In genomic region chr4:123411006-123411731, GRCm38 (mm10) we compare ENCODE assay signal across 8 mouse cellular contexts.
DNase-seq lines count a peak whose midpoint lies in the region; ATAC-seq and TF ChIP-seq lines count a peak whose summit lies in the region.

No protein-coding gene starts in this region.

- peak overlapping the region; percentile 76 for H3K4me3 ChIP-seq in gastrocnemius, adult 2 months
- H3K4me3 ChIP-seq in ES-E14 (ENCODE audit: insufficient read depth in 1 of 2, low read depth in 1 of 2, low read length in 2 of 2, poor library complexity in 1 of 2, severe bottlenecking in 1 of 2): peak overlapping the region; percentile 96 to 97
- H3K4me3 ChIP-seq in heart, embryonic 14.5 days (ENCODE audit: control insufficient read depth in 1 of 2, insufficient read depth in 1 of 2, low read depth in 1 of 2, low read length in 2 of 2): peak overlapping the region; percentile 85 to 86
- peak overlapping the region; percentile 96 for H3K4me3 ChIP-seq in megakaryocyte, embryonic 14.5 days (replicated peaks)
- peak overlapping the region; percentile 81 for H3K4me3 ChIP-seq in stomach, embryonic 14.5 days (ENCODE audit: low read depth, low read length)

- intact Hi-C loops in gastrocnemius, adult 2 months (cut with DNase I): loop anchor here (5.0 to 10.0 kb wide), 2 partner anchors 46 to 536 kb away; no protein-coding TSS in a partner anchor

- H3K9ac ChIP-seq in ES-E14 (ENCODE audit: insufficient read depth, low read depth, low read length, poor library complexity, severe bottlenecking): peak overlapping the region; percentile 82
- H3K9ac ChIP-seq in heart, embryonic 14.5 days (ENCODE audit: low read length): peak overlapping the region; percentile 88
- H3K9ac ChIP-seq in stomach, embryonic 14.5 days (replicated peaks; ENCODE audit: low read depth, low read length): peak overlapping the region; percentile 81

- no peak for TF ChIP-seq CTCF in gastrocnemius, adult 2 months (IDR thresholded peaks at IDR 0.05)

- H3K27ac ChIP-seq in gastrocnemius, adult 2 months: peak overlapping the region; percentile 96
- peak overlapping the region; percentile 16; the same call in 1 of the 2 replicates for H3K27ac ChIP-seq in ES-E14 (ENCODE audit: insufficient read depth, low read depth, low read length, poor library complexity, severe bottlenecking)
- H3K27ac ChIP-seq in heart, embryonic 14.5 days (replicated peaks in 1 of 2; ENCODE audit: control insufficient read depth in 1 of 2, insufficient read depth in 1 of 2, low read depth in 2 of 2, low read length in 2 of 2): peak overlapping the region; percentile 92 to 98
- peak overlapping the region; percentile 96 for H3K27ac ChIP-seq in stomach, embryonic 14.5 days (ENCODE audit: low read length)

- H3K36me3 ChIP-seq in ES-E14 (ENCODE audit: control insufficient read depth, insufficient read depth, low read length, poor library complexity, severe bottlenecking): no peaks in the 10 kb centered on the region; the same call in 1 of the 2 replicates
- H3K36me3 ChIP-seq in heart, embryonic 14.5 days (ENCODE audit: control insufficient read depth, insufficient read depth, low read length): peaks cover 28% of the 10 kb centered on the region
- H3K36me3 ChIP-seq in megakaryocyte, embryonic 14.5 days (replicated peaks; ENCODE audit: low read length): peaks cover 34% of the 10 kb centered on the region
- H3K36me3 ChIP-seq in stomach, embryonic 14.5 days (ENCODE audit: control insufficient read depth, insufficient read depth, low read length): peaks cover 15% of the 10 kb centered on the region; the same call in 1 of the 2 replicates

- no peaks in the 10 kb centered on the region for H3K9me3 ChIP-seq in ES-E14 (ENCODE audit: control insufficient read depth, insufficient read depth, low read depth, low read length)
- no peaks in the 10 kb centered on the region for H3K9me3 ChIP-seq in heart, embryonic 14.5 days (ENCODE audit: control insufficient read depth, low read length)
- H3K9me3 ChIP-seq in megakaryocyte, embryonic 14.5 days: no peaks in the 10 kb centered on the region
- no peaks in the 10 kb centered on the region for H3K9me3 ChIP-seq in stomach, embryonic 14.5 days (ENCODE audit: control insufficient read depth, low read depth, low read length)

- H3K27me3 ChIP-seq in heart, embryonic 14.5 days (ENCODE audit: control insufficient read depth, insufficient read depth, low read length): no peaks in the 10 kb centered on the region
- H3K27me3 ChIP-seq in megakaryocyte, embryonic 14.5 days (replicated peaks): no peaks in the 10 kb centered on the region
- H3K27me3 ChIP-seq in stomach, embryonic 14.5 days (ENCODE audit: control insufficient read depth, insufficient read depth, low read length): no peaks in the 10 kb centered on the region

- peak overlapping the region; percentile 85 for H3K4me2 ChIP-seq in heart, embryonic 14.5 days (ENCODE audit: low read length)
- peak overlapping the region; percentile 79 for H3K4me2 ChIP-seq in stomach, embryonic 14.5 days (replicated peaks; ENCODE audit: low read depth, low read length)

- ATAC-seq in heart, embryonic 14.5 days (ENCODE audit: insufficient number of reproducible peaks, insufficient read depth, low FRiP score, low read depth): no peak; the same call in 1 of the 2 replicates
- peak; percentile 24 for ATAC-seq in stomach, embryonic 14.5 days (ENCODE audit: insufficient number of reproducible peaks, insufficient read depth, low FRiP score, low read depth)

- peaks cover 0 to 8% of the 10 kb centered on the region in 2 experiments; a peak in 3 of 4 replicates for H3K4me1 ChIP-seq in ES-E14 (ENCODE audit: control insufficient read depth in 2 of 2, insufficient read depth in 2 of 2, low read length in 2 of 2, poor library complexity in 1 of 2)
- H3K4me1 ChIP-seq in heart, embryonic 14.5 days (ENCODE audit: control insufficient read depth in 2 of 2, insufficient read depth in 2 of 2, low read length in 2 of 2): peaks cover 30 to 72% of the 10 kb centered on the region in 2 experiments
- H3K4me1 ChIP-seq in megakaryocyte, embryonic 14.5 days: peaks cover 80% of the 10 kb centered on the region
- H3K4me1 ChIP-seq in stomach, embryonic 14.5 days (ENCODE audit: control insufficient read depth, insufficient read depth, low read length): peaks cover 51% of the 10 kb centered on the region

- WGBS in heart, embryonic 14.5 days: 4% methylated on average over 26 of the region's 36 CpGs
- WGBS in stomach, embryonic 14.5 days: 2% methylated on average over 32 of the region's 36 CpGs

- DNase-seq in gastrocnemius, adult 2 months: no peak
- no peak for DNase-seq in gastrocnemius, adult 18-20 months (ENCODE audit: low spot score)
- no peak for DNase-seq in ES-E14 (ENCODE audit: low read depth, low spot score)
- peak; percentile 49 for DNase-seq in embryo, embryonic 11.5 days (ENCODE audit: low read depth, low spot score)
- DNase-seq in left cerebral cortex, adult 8-10 months (ENCODE audit: low spot score in 2 of 2): peak; percentile 28 to 30

- in situ Hi-C loops in ES-E14 (cut with MboI; ENCODE audit: low sequenced_read_pairs in 2 of 2, unreplicated experiment in 2 of 2): no loop called here

TF ChIP-seq in ES-E14, 5 proteins besides CTCF, POLR2A, EP300 and RAD21:
- TF ChIP-seq HCFC1 (IDR thresholded peaks at IDR 0.05; ENCODE audit: borderline replicate concordance, insufficient read depth, low read length) (no peak), CHD2 (IDR thresholded peaks at IDR 0.05; ENCODE audit: low read depth, low read length) (no peak), MAFK (IDR thresholded peaks at IDR 0.05; ENCODE audit: insufficient read depth, low read depth, low read length) (no peak), ZC3H11A (IDR thresholded peaks at IDR 0.05; ENCODE audit: borderline replicate concordance, low read depth, low read length) (no peak), ZNF384 (IDR thresholded peaks at IDR 0.05; ENCODE audit: low read depth, low read length) (no peak)

Comparison
In these comparisons a context has a peak if more than half of its experiments do, and no peak if none do; other contexts are left out.
1. DNase-seq: peak in embryo, embryonic 11.5 days (single experiment) and left cerebral cortex, adult 8-10 months (2 of 2); none in gastrocnemius, adult 2 months (single experiment), gastrocnemius, adult 18-20 months (single experiment) and ES-E14 (single experiment).
2. H3K27ac ChIP-seq: peak in every context shown above with its lines; median percentile 96 in gastrocnemius, adult 2 months; 96 in stomach, embryonic 14.5 days; 95 in heart, embryonic 14.5 days; 16 in ES-E14.
3. Peak in every context shown above with its lines, with median percentiles within 50 percentile points of each other: H3K4me3 ChIP-seq and H3K9ac ChIP-seq.